Mouse (Mus musculus) liver, embryonic 13.5 days (tissue): ENCODE results near the gene Zbtb8a. TPM values are rescaled to one million over a fixed set of nuclear protein-coding genes. Genes with fewer than 3 reads are reported as not detected.
A peak's percentile ranks its signal among the peaks of the same experiment; 100 is the strongest.

Source experiments
- ATAC-seq: fragments of 200-750 bp; cut with Nextera tagmentation; 2 replicates; pipeline ENCODE4 v1.8.0; 2017; ENCODE audit warnings: low read depth, mild to moderate bottlenecking, moderate number of reproducible peaks, moderate library complexity
- DNase-seq: peaks from one replicate; pipeline ENCODE4 v3.0.0; 2022
- H3K27ac ChIP-seq: fragments of 300-500 bp; sonication (generic); 2 replicates; pipeline ENCODE4 v1.5.1; 2015; ENCODE audit warnings: moderate library complexity, mild to moderate bottlenecking, inconsistent platforms
- H3K27me3 ChIP-seq: fragments of 300-500 bp; sonication (generic); 2 replicates; pipeline ENCODE4 v1.6.1; 2015; ENCODE audit warnings: mild to moderate bottlenecking, inconsistent platforms
- H3K36me3 ChIP-seq: fragments of 300-500 bp; sonication (generic); 2 replicates; pipeline ENCODE4 v1.6.1; 2015; ENCODE audit warnings: mild to moderate bottlenecking, inconsistent platforms
- H3K4me1 ChIP-seq: fragments of 300-500 bp; sonication (generic); replicated peaks from 2 replicates; pipeline ENCODE4 v1.6.1; 2015; ENCODE audit warnings: inconsistent platforms
- H3K4me2 ChIP-seq: fragments of 300-500 bp; sonication (generic); 2 replicates; pipeline ENCODE4 v1.6.1; 2015; ENCODE audit warnings: inconsistent platforms, mild to moderate bottlenecking, moderate library complexity
- H3K4me3 ChIP-seq: fragments of 300-500 bp; sonication (generic); replicated peaks from 2 replicates; pipeline ENCODE4 v1.5.1; 2015; ENCODE audit warnings: mild to moderate bottlenecking, inconsistent platforms
- H3K9ac ChIP-seq: fragments of 300-500 bp; sonication (generic); 2 replicates; pipeline ENCODE4 v1.6.1; 2015; ENCODE audit warnings: mild to moderate bottlenecking, inconsistent platforms
- H3K9me3 ChIP-seq: fragments of 300-500 bp; sonication (generic); replicated peaks from 2 replicates; pipeline ENCODE4 v1.6.1; 2016; ENCODE audit warnings: inconsistent platforms
- WGBS: fragments of 180-500 bp; shearing (Covaris S2); methylation state at CpG from one replicate; pipeline ENCODE4 v1.1.7; 2015; ENCODE audit not compliant: insufficient replicate concordance; 5-methylcytosine and 5-hydroxymethylcytosine counted together
- polyA plus RNA-seq: library from polyadenylated mRNA; unstranded; fragments of >200 nt; fragmentation: Nextera tagmentation; extraction: Ambion mirVana; gene quantifications from 2 replicates; pipeline ENCODE4 v1.2.1, GENCODE M21; 2015

Zbtb8a gene
- polyA plus RNA-seq, 1 experiment from 2014 or later: 2.4 TPM

DNA sequence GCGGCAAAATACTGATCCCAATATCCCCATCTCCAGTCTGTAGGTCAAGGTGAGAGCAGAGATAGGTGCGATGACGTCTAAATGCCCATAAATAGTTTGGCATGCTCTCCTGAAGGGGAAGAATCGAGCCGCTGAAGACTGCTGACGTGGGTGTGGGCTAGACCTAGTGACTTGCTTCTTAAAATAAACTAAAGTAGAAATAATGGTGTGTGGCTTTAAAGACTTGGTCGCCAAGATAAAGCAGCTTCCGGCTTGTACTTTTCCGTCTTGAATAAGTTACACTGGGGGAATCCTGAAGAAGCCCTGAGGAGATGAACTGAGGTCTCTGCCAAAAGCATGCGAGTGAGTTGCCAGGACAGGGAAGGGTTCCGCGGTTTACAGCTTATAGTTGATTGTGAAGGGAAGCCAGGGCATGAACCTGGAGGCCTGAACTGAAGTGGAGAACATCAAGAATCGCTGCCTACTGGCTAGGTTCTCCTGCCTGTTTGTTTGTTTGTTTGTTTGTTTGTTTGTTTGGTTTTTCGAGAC, 12.4 kb upstream of the Zbtb8a start:
- Histone ChIP-seq H3K4me2 (no peak overlapping the region), H3K9me3 (no peaks in the 10 kb centered on the region), H3K4me3 (no peak overlapping the region), H3K27me3 (no peaks in the 10 kb centered on the region), H3K36me3 (no peaks in the 10 kb centered on the region), H3K27ac (no peak overlapping the region), H3K4me1 (peaks cover 41% of the 10 kb centered on the region), H3K9ac (no peak overlapping the region)
- ATAC-seq: no peak
- no peak for DNase-seq
- 59% methylated on average over 14 of the region's 14 CpGs for WGBS

DNA sequence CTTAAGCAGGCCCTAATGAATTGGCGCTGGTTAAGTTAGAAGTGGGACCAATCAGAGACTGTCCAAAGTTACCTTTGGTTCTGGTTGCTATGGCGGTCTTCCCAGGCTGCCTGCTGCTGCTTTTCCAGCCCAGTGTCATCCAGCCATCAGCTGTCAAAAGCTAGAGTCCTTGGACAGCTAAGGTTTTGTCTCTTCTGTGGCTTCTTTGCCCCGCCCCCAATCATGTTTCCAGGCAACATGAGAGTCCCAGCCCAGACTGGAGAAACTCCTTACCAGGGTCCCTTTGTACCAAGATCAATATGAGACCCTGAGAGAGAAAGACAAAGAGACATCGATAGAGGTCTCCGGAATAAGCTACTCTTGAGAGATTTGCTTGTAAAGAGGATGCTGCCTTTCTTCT, 10.5 kb upstream of the Zbtb8a start:
- H3K36me3 ChIP-seq: no peaks in the 10 kb centered on the region

DNA sequence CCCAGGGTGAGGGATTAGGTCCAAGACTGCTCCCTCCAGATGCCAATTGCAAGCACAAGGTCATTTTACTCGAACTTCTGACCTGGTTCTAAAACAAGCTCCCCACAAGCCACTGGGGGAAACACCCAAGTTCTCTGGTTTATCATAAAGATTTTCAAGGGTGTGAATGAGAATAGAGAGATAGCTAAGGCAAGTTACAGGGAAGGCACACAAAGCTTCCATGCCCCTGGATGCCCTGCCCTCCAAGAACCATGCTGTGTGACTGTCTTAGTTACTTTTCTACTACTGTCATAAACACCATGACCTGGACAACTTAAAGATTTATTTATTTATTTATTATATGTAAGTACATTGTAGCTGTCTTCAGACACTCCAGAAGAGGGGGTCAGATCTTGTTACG, 9.1 kb upstream of the Zbtb8a start:
- peak overlapping the region; percentile 41 for H3K4me2 ChIP-seq
- H3K4me1 ChIP-seq: peaks cover 42% of the 10 kb centered on the region
- no peaks in the 10 kb centered on the region for H3K27me3 ChIP-seq
- H3K36me3 ChIP-seq: no peaks in the 10 kb centered on the region
- peak overlapping the region; percentile 82 for H3K27ac ChIP-seq
- WGBS: 42% methylated on average over 2 of the region's 2 CpGs
- ATAC-seq (peak; percentile 66), DNase-seq (no peak)
- no peaks in the 10 kb centered on the region for H3K9me3 ChIP-seq
- H3K9ac ChIP-seq: peak overlapping the region; percentile 22; the same call in 1 of the 2 replicates
- no peak overlapping the region for H3K4me3 ChIP-seq

More for the DNA sequence above, 10.5 kb upstream of the Zbtb8a start:
- ATAC-seq: no peak
- H3K4me1 ChIP-seq: peaks cover 47% of the 10 kb centered on the region
- no peak overlapping the region for H3K4me2 ChIP-seq
- H3K4me3 ChIP-seq: no peak overlapping the region
- H3K9me3 ChIP-seq: no peaks in the 10 kb centered on the region
- DNase-seq: no peak
- no peak overlapping the region for H3K9ac ChIP-seq
- WGBS: 77% methylated on average over 5 of the region's 5 CpGs
- H3K27ac ChIP-seq: no peak overlapping the region
- no peaks in the 10 kb centered on the region for H3K27me3 ChIP-seq

DNA sequence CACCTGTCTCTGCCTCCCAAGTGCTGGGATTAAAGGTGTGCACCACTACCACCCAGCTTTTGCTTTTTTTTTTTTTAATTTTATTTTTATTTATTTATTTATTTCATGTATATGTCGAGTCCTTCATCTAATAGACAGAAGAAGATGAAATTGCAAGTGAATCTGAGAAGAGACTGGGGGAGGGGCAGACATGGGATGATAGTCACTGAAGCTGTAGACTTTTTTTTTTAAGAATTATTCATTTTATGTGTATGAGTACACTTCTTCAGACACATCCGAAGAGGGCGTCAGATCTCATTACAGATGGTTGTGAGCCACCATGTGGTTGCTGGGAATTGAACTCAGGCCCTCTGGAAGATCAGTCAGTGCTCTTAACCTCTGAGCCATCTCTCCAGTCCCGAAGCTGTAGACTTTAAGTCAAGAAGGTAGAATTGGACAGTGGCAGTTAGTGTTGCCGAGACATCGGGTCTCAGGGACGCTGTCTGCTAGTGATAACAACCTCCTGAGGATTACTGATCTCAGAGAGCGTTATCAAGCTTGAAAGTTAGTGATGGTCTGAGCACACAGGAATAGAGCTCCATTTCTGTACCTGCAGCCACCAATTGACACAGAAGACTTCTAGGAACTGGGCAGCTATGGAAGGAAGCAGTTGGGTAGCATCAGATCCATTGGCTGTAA, 8.5 kb upstream of the Zbtb8a start:
- no peaks in the 10 kb centered on the region for H3K36me3 ChIP-seq
- H3K4me1 ChIP-seq: peaks cover 39% of the 10 kb centered on the region
- H3K4me2 ChIP-seq: peak overlapping the region; percentile 41
- peak; percentile 67 for DNase-seq
- H3K4me3 ChIP-seq: no peak overlapping the region
- H3K27ac ChIP-seq: peak overlapping the region; percentile 82
- H3K9ac ChIP-seq: peak overlapping the region; percentile 22; the same call in 1 of the 2 replicates
- 24% methylated on average over 8 of the region's 8 CpGs for WGBS
- ATAC-seq: peak; percentile 90
- no peaks in the 10 kb centered on the region for H3K9me3 ChIP-seq
- no peaks in the 10 kb centered on the region for H3K27me3 ChIP-seq

DNA sequence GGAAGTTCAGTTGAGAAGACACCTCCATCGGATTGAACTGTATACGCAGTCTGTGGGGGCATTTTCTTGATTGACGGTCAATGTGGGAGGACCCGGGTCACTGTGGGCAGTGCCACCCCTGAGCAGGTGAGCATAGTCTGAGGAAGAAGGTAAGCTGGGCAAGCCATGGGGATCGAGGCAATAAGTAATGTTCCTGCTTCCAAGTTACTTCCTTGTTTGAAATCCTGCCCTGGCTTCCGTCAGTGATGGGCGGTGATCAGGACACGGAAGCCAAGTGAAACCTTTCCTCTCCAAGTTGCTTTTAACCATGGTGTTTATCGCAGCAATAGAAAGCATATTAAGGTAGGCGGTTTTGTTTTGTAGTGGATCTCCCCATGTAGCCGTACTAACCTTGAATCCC, 7.8 kb upstream of the Zbtb8a start:
- no peaks in the 10 kb centered on the region for H3K36me3 ChIP-seq
- 0 out of 2 replicates have a peak overlapping the region, but pooled peaks have one; percentile 1 for H3K4me2 ChIP-seq
- H3K27me3 ChIP-seq: no peaks in the 10 kb centered on the region
- no peak overlapping the region for H3K9ac ChIP-seq
- ATAC-seq (no peak), DNase-seq (no peak)
- H3K27ac ChIP-seq: peak overlapping the region; percentile 82; the same call in 1 of the 2 replicates
- WGBS: 77% methylated on average over 11 of the region's 11 CpGs
- H3K4me3 ChIP-seq: no peak overlapping the region
- no peaks in the 10 kb centered on the region for H3K9me3 ChIP-seq
- peaks cover 39% of the 10 kb centered on the region for H3K4me1 ChIP-seq

DNA sequence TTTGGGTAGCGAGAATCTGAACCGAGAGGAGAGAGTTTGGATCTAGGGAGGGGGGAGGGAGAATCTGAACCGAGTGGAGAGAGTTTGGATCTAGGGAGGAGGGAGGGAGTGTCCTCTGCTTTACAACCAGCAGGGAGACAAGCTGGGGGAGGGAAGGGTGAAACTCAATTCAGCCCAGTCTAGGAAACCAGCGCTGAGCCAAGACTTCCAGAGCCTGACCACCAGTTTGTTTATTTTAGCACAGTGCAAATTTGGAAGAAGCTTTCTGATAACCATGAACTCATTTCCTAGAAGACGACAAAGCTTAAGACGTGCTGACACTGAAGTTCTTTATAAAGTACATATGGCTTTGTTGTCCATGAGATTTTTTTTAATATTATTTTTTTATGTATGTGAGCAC, 6.5 kb upstream of the Zbtb8a start:
- Histone ChIP-seq H3K27ac (no peak overlapping the region; the same call in 1 of the 2 replicates), H3K36me3 (no peaks in the 10 kb centered on the region), H3K4me2 (no peak overlapping the region), H3K4me1 (peaks cover 39% of the 10 kb centered on the region), H3K4me3 (no peak overlapping the region), H3K27me3 (peaks cover 6% of the 10 kb centered on the region), H3K9me3 (no peaks in the 10 kb centered on the region), H3K9ac (no peak overlapping the region)
- 34% methylated on average over 6 of the region's 6 CpGs for WGBS
- no peak for DNase-seq
- no peak for ATAC-seq

DNA sequence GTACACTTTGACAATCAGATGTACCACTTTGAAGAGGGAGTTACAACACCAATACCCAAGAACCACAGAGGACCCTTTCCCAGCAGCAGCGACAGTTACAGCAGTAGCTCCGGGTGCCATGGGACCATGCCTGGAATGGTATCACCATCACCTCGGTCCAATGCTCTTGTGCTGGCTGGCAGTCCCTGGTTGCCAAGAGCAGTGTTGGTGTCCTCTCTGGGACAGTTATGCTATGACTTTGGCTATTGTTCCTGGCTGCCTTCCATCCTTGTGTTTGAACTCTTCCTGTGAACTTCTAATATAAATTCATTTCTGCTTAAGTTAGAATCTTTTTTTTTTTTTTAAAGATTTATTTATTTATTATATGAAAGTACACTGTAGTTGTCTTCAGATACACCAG, 5.7 kb upstream of the Zbtb8a start:
- ATAC-seq (no peak), DNase-seq (no peak)
- Histone ChIP-seq H3K4me1 (peaks cover 39% of the 10 kb centered on the region), H3K4me2 (no peak overlapping the region), H3K27ac (no peak overlapping the region), H3K4me3 (no peak overlapping the region), H3K9me3 (no peaks in the 10 kb centered on the region), H3K9ac (no peak overlapping the region), H3K27me3 (peaks cover 12% of the 10 kb centered on the region), H3K36me3 (no peaks in the 10 kb centered on the region)
- WGBS: 83% methylated on average over 3 of the region's 3 CpGs

DNA sequence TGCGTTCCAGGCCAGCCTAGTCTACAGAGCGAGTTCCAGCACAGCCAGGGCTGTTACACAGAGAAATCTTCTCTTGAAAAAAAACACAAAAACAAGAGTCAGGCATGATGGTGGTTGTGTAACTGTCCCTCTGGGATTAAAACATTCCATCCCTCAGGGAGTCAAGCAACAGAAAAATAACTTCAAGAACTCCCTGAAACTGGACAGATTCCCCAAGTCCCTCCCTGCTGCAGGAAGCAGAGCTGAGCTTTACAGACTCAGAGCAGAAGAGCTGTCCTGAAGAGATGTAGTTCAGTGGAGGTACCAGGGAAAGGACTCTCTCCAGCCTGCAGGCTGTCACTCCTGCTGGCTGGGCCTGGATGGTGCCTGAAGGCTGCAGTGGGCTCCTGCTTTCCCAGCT, 4.6 kb upstream of the Zbtb8a start:
- DNase-seq (no peak), ATAC-seq (no peak)
- 87% methylated on average over 2 of the region's 2 CpGs for WGBS
- H3K27ac ChIP-seq: no peak overlapping the region
- H3K4me2 ChIP-seq: no peak overlapping the region
- no peaks in the 10 kb centered on the region for H3K36me3 ChIP-seq
- H3K9ac ChIP-seq: no peak overlapping the region
- peaks cover 40% of the 10 kb centered on the region for H3K4me1 ChIP-seq
- H3K4me3 ChIP-seq: no peak overlapping the region
- peaks cover 23% of the 10 kb centered on the region for H3K27me3 ChIP-seq
- no peaks in the 10 kb centered on the region for H3K9me3 ChIP-seq

DNA sequence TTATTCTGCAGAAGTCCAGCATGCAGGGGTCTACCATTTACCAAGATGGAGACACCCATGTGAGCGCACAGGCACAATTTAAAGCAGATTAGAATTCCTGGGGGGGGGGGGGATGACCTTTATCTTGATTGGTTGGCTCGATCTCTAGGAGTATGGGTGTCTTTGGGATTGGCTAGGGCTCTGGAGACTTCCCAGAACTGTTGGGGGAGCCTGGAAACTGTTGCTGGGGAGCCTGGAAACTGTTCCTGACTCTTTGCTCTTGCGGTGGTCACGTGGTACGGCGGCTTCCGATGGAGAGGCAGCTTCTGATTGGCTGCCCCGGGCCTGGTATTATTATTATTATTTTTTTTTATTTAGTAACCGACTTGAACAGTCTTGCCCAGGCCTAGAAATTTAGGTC, 4.1 kb upstream of the Zbtb8a start:
- Histone ChIP-seq H3K4me2 (no peak overlapping the region), H3K4me3 (no peak overlapping the region), H3K36me3 (no peaks in the 10 kb centered on the region), H3K27me3 (peaks cover 28% of the 10 kb centered on the region), H3K27ac (no peak overlapping the region), H3K4me1 (peaks cover 37% of the 10 kb centered on the region), H3K9me3 (no peaks in the 10 kb centered on the region), H3K9ac (no peak overlapping the region)
- no peak for DNase-seq
- 73% methylated on average over 9 of the region's 9 CpGs for WGBS
- ATAC-seq: no peak

DNA sequence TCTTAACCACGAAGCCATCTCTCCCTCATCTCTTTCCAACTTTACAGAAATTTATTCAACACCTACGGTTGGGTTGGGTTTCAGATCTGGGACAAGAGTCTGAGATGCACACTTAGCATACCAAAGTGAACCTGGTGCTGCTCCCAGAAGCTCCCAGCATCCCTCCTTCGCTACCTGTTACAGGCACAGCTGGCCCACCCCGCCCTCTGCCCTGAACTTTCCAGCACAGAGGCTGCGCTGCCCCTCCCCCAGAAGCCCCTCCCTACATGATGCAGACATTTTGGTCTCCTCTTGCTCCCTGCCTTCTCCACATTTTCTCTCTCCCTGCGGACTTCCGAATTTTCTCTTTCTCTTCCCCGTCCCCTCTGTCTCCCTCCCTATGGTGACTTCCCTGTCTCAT, 3.2 kb upstream of the Zbtb8a start:
- H3K4me3 ChIP-seq: no peak overlapping the region
- no peak overlapping the region for H3K27ac ChIP-seq
- H3K4me2 ChIP-seq: no peak overlapping the region
- H3K9me3 ChIP-seq: no peaks in the 10 kb centered on the region
- DNase-seq: no peak
- no peak for ATAC-seq
- H3K9ac ChIP-seq: no peak overlapping the region
- H3K27me3 ChIP-seq: peaks cover 36% of the 10 kb centered on the region
- no peaks in the 10 kb centered on the region for H3K36me3 ChIP-seq
- 66% methylated on average over 8 of the region's 8 CpGs for WGBS
- peaks cover 37% of the 10 kb centered on the region for H3K4me1 ChIP-seq

DNA sequence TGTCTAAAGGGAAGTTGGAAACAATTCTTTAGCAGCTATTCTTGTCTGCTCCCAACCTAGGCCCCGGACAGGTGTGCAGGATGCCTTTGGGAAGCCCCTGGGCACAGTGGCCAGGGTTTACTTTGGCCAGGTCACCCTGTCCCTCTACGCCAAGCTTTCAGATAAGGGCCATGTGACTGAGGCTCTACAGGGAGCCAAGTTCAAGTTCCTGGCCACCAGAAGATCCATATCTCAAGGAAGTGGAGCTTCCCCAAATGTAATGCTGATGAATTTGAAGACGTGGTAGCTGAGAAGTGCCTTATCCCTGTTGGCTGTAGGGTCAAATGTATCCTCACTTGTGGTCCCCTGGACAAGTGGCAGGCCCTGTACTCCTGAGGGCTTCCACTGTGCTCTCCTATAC, 1.9 kb upstream of the Zbtb8a start:
- no peak overlapping the region for H3K4me2 ChIP-seq
- H3K4me1 ChIP-seq: peaks cover 39% of the 10 kb centered on the region
- 33% methylated on average over 3 of the region's 3 CpGs for WGBS
- no peak overlapping the region for H3K9ac ChIP-seq
- H3K27ac ChIP-seq: no peak overlapping the region
- H3K4me3 ChIP-seq: no peak overlapping the region
- H3K27me3 ChIP-seq: peaks cover 43% of the 10 kb centered on the region
- ATAC-seq: no peak
- DNase-seq: no peak
- no peaks in the 10 kb centered on the region for H3K9me3 ChIP-seq
- H3K36me3 ChIP-seq: no peaks in the 10 kb centered on the region

DNA sequence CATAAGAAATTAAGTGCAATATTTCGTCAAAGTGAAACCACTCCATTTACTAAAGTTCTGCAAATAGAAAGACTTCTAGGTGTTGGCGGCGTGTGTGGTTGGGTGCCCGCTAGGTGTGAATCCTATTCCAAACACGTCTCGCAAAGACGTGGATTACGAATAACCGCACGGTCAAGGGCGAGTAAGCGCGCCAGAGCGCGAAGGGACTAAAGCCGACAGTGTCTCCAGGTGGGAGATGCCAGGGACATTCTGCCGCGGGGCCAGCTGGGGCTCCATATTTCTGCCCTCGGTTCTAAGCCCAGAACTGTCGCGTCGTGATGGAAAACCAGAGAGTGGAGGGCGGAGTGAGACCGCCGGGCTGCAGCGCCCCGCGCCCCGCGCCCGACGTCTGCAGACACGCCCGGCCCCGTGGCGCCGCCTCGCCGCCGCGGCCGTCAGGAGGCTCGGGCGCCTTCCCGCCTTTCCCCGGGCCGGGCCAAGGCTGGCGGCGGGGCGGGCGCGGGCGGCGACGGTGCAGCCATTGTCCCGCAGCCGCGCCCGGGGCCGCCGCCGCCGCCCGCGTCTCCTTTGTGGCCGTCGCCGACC, 863 bp downstream of the Zbtb8a start:
- Histone ChIP-seq H3K27me3 (peaks cover 43% of the 10 kb centered on the region), H3K9me3 (no peaks in the 10 kb centered on the region), H3K4me3 (peak overlapping the region; percentile 76), H3K4me1 (peaks cover 52% of the 10 kb centered on the region), H3K9ac (peak overlapping the region; percentile 83), H3K4me2 (peak overlapping the region; percentile 91), H3K27ac (peak overlapping the region; percentile 58), H3K36me3 (no peaks in the 10 kb centered on the region)
- peak; percentile 78 for ATAC-seq
- WGBS: 1% methylated on average over 59 of the region's 68 CpGs
- DNase-seq: peak; percentile 12
